26 mouse cellular contexts compared by ENCODE assay signal in genomic region chr1:38548671-38549661, GRCm38 (mm10).
DNase-seq lines count a peak whose midpoint lies in the region; ATAC-seq and TF ChIP-seq lines count a peak whose summit lies in the region.
"Had no signal": no experiment of that assay in that cellular context is flagged by ENCODE, and none has a peak within 500 bp of the region (broad histone marks: within the 10 kb centered on the region; RNA-seq: fewer than 3 reads in every experiment).

No protein-coding gene starts in this region.

- no peak overlapping the region for H3K27ac ChIP-seq in lung, embryonic 14.5 days (ENCODE audit: low read depth)
- H3K27ac ChIP-seq in CH12.LX (ENCODE audit: insufficient read depth, low read depth): no peak overlapping the region
- H3K27ac ChIP-seq in neural tube, embryonic 13.5 days (replicated peaks): peak overlapping the region; percentile 46
- H3K27ac ChIP-seq in left cerebral cortex, adult 2 months: no peak overlapping the region
- H3K27ac ChIP-seq: embryonic facial prominence, embryonic 12.5 days; forebrain, embryonic 15.5 days; hindbrain, embryonic 15.5 days; limb, embryonic 12.5 days; liver, embryonic 13.5 days; midbrain, embryonic 13.5 days had no signal

- dilution Hi-C loops in CH12.LX (cut with MboI; ENCODE audit: extremely low pct_ligation_motif_present, extremely low pct_unique_long_range_greater_than_20kb, low sequenced_read_pairs): no loop called here

- H3K4me1 ChIP-seq in lung, embryonic 14.5 days (ENCODE audit: insufficient read depth): peaks cover 10% of the 10 kb centered on the region; the same call in 1 of the 2 replicates
- peaks cover 0 to 40% of the 10 kb centered on the region in 2 experiments; a peak in 2 of 4 replicates for H3K4me1 ChIP-seq in CH12.LX (ENCODE audit: control insufficient read depth in 1 of 2, insufficient read depth in 2 of 2)
- H3K4me1 ChIP-seq in neural tube, embryonic 13.5 days (replicated peaks): peaks cover 72% of the 10 kb centered on the region

- peak; percentile 29 for DNase-seq in lung, embryonic 14.5 days
- DNase-seq in lung, adult 18-20 months: no peak
- DNase-seq in CH12.LX (ENCODE audit: extremely low read depth) (peak; percentile 27), NIH3T3 (ENCODE audit: low read depth) (peak; percentile 76)
- no peak for DNase-seq in left cerebral cortex, adult 2 months (ENCODE audit: extremely low spot score in 1 of 2, low spot score in 2 of 2)
- DNase-seq in right cerebral cortex, postnatal 4 days: no peak
- DNase-seq: adrenal gland, postnatal 36 days; cerebellum, adult 18-20 months; gastrocnemius, postnatal 14 days; heart, postnatal 10 days; kidney, postnatal 36 days; liver, embryonic 13.5 days; lung, postnatal 10 days; retina, postnatal 1 day; thymus, postnatal 4 days had no signal

- no peaks in the 10 kb centered on the region for H3K27me3 ChIP-seq in lung, embryonic 14.5 days (ENCODE audit: insufficient read depth, low read length)
- H3K27me3 ChIP-seq in CH12.LX (replicated peaks): no peaks in the 10 kb centered on the region
- H3K27me3 ChIP-seq in neural tube, embryonic 13.5 days: no peaks in the 10 kb centered on the region
- H3K27me3 ChIP-seq: embryonic facial prominence, embryonic 12.5 days; forebrain, embryonic 15.5 days; hindbrain, embryonic 15.5 days; limb, embryonic 12.5 days; liver, embryonic 13.5 days; midbrain, embryonic 13.5 days; Patski had no signal

- no peaks in the 10 kb centered on the region for H3K9me3 ChIP-seq in lung, embryonic 14.5 days (ENCODE audit: low read depth, low read length)
- no peaks in the 10 kb centered on the region for H3K9me3 ChIP-seq in CH12.LX (replicated peaks; ENCODE audit: low read length)
- no peaks in the 10 kb centered on the region for H3K9me3 ChIP-seq in neural tube, embryonic 13.5 days
- H3K9me3 ChIP-seq: embryonic facial prominence, embryonic 12.5 days; forebrain, embryonic 15.5 days; hindbrain, embryonic 15.5 days; limb, embryonic 12.5 days; liver, embryonic 13.5 days; midbrain, embryonic 13.5 days had no signal

- no peak for ATAC-seq in lung, embryonic 14.5 days (ENCODE audit: insufficient read depth)
- no peak for ATAC-seq in neural tube, embryonic 13.5 days (ENCODE audit: low read depth)
- ATAC-seq: activated CD4-positive, CD25-positive, alpha-beta regulatory T cell, adult 4 months; forebrain, embryonic 15.5 days; intestine, embryonic 16.5 days; midbrain, embryonic 13.5 days; Patski had no signal

- in situ Hi-C loops in CH12.LX (cut with MboI; ENCODE audit: low pct_ligation_motif_present, low pct_unique_long_range_greater_than_20kb, low sequenced_read_pairs): no loop called here

- no peaks in the 10 kb centered on the region for H3K36me3 ChIP-seq in lung, embryonic 14.5 days (ENCODE audit: insufficient read depth)
- peaks cover 0 to 48% of the 10 kb centered on the region in 2 experiments for H3K36me3 ChIP-seq in CH12.LX (replicated peaks in 1 of 2; ENCODE audit: control insufficient read depth in 1 of 2, insufficient read depth in 1 of 2, low read length in 1 of 2)
- H3K36me3 ChIP-seq in neural tube, embryonic 13.5 days: no peaks in the 10 kb centered on the region
- H3K36me3 ChIP-seq: embryonic facial prominence, embryonic 12.5 days; forebrain, embryonic 15.5 days; hindbrain, embryonic 15.5 days; limb, embryonic 12.5 days; liver, embryonic 13.5 days; midbrain, embryonic 13.5 days had no signal

- TF ChIP-seq EP300 in CH12.LX (IDR thresholded peaks at IDR 0.05; ENCODE audit: low read length): no peak

- intact Hi-C loops in left cerebral cortex, adult 2 months (cut with DNase I): no loop called here

- H3K4me2 ChIP-seq in lung, embryonic 14.5 days: no peak overlapping the region
- H3K4me2 ChIP-seq in CH12.LX (ENCODE audit: insufficient read depth, low read depth, poor library complexity, severe bottlenecking): no peak overlapping the region
- no peak overlapping the region for H3K4me2 ChIP-seq in neural tube, embryonic 13.5 days
- H3K4me2 ChIP-seq: embryonic facial prominence, embryonic 12.5 days; forebrain, embryonic 15.5 days; heart, embryonic 11.5 days; hindbrain, embryonic 15.5 days; limb, embryonic 12.5 days; liver, embryonic 13.5 days; midbrain, embryonic 13.5 days had no signal

- no peak for TF ChIP-seq POLR2A in CH12.LX (IDR thresholded peaks at IDR 0.05; ENCODE audit: low read depth, low read length)

- H3K79me2 ChIP-seq in CH12.LX (replicated peaks; ENCODE audit: control insufficient read depth, extremely low read depth, insufficient read depth, poor library complexity, severe bottlenecking): no peaks in the 10 kb centered on the region

- WGBS in lung, embryonic 14.5 days: 54% methylated on average over 8 of the region's 8 CpGs
- 64% methylated on average over 8 of the region's 8 CpGs for WGBS in neural tube, embryonic 13.5 days

- H3K4me3 ChIP-seq in lung, embryonic 14.5 days (ENCODE audit: low read depth, low read length): no peak overlapping the region
- no peak overlapping the region for H3K4me3 ChIP-seq in CH12.LX (replicated peaks in 1 of 3; ENCODE audit: low read depth in 2 of 3, low read length in 2 of 3, poor library complexity in 1 of 3)
- no peak overlapping the region for H3K4me3 ChIP-seq in neural tube, embryonic 13.5 days
- H3K4me3 ChIP-seq in left cerebral cortex, adult 2 months: no peak overlapping the region
- H3K4me3 ChIP-seq: embryonic facial prominence, embryonic 12.5 days; forebrain, embryonic 15.5 days; hindbrain, embryonic 15.5 days; limb, embryonic 12.5 days; liver, embryonic 13.5 days; midbrain, embryonic 13.5 days; myocyte had no signal

- H3K9ac ChIP-seq in lung, embryonic 14.5 days: no peak overlapping the region
- no peak overlapping the region for H3K9ac ChIP-seq in CH12.LX (ENCODE audit: insufficient read depth, low read depth)
- no peak overlapping the region for H3K9ac ChIP-seq in neural tube, embryonic 13.5 days
- H3K9ac ChIP-seq: embryonic facial prominence, embryonic 12.5 days; forebrain, embryonic 15.5 days; hindbrain, embryonic 15.5 days; limb, embryonic 12.5 days; liver, embryonic 13.5 days; midbrain, embryonic 13.5 days had no signal

- TF ChIP-seq CTCF in lung, embryonic 14.5 days (IDR thresholded peaks at IDR 0.05; ENCODE audit: low read depth): no peak
- TF ChIP-seq CTCF in CH12.LX (conservative IDR thresholded peaks at IDR 0.05 in 1 of 2, IDR thresholded peaks at IDR 0.05 in 1 of 2; ENCODE audit: low read depth in 2 of 2, low read length in 2 of 2): no peak
- TF ChIP-seq CTCF in left cerebral cortex, adult 2 months (IDR thresholded peaks at IDR 0.05): no peak

- no peak for TF ChIP-seq RAD21 in CH12.LX (IDR thresholded peaks at IDR 0.05; ENCODE audit: low read depth, low read length)

TF ChIP-seq in CH12.LX, 34 proteins besides CTCF, POLR2A, EP300 and RAD21:
- TF ChIP-seq RCOR1 (conservative IDR thresholded peaks at IDR 0.05; ENCODE audit: low read depth, low read length) (no peak), MAFK (IDR thresholded peaks at IDR 0.05; ENCODE audit: insufficient replicate concordance, low read length) (peak; percentile 100), ETS1 (conservative IDR thresholded peaks at IDR 0.05; ENCODE audit: low read depth, low read length) (peak; percentile 17; the same call in 1 of the 2 replicates)

Comparison
In these comparisons a context has a peak if more than half of its experiments do, and no peak if none do; other contexts are left out.
1. DNase-seq: peak in lung, embryonic 14.5 days (single experiment), CH12.LX (single experiment) and NIH3T3 (single experiment); none in lung, adult 18-20 months (0 of 2), left cerebral cortex, adult 2 months (0 of 2) and right cerebral cortex, postnatal 4 days (single experiment).